Mouse (Mus musculus) hindbrain, embryonic 15.5 days (tissue): ENCODE measurements around the gene Il25. TPM values are rescaled to one million over a fixed set of nuclear protein-coding genes. Genes with fewer than 3 reads are reported as not detected.
A peak's percentile ranks its signal among the peaks of the same experiment; 100 is the strongest.

Source experiments
- ATAC-seq: fragments of 200-750 bp; cut with Nextera tagmentation; 2 replicates; pipeline ENCODE4 v1.8.0; 2017; ENCODE audit warnings: low read depth, moderate number of reproducible peaks, moderate TSS enrichment; ENCODE audit not compliant: low FRiP score
- H3K27ac ChIP-seq: fragments of 300-500 bp; sonication (generic); replicated peaks from 2 replicates; pipeline ENCODE4 v1.5.1; 2015; ENCODE audit warnings: mild to moderate bottlenecking, inconsistent platforms
- H3K27me3 ChIP-seq: fragments of 300-500 bp; sonication (generic); 2 replicates; pipeline ENCODE4 v1.6.1; 2015; ENCODE audit warnings: control low read depth, inconsistent platforms
- H3K36me3 ChIP-seq: fragments of 300-500 bp; sonication (generic); 2 replicates; pipeline ENCODE4 v1.6.1; 2015; ENCODE audit warnings: control low read depth, inconsistent platforms
- H3K4me1 ChIP-seq: fragments of 300-500 bp; sonication (generic); replicated peaks from 2 replicates; pipeline ENCODE4 v1.6.1; 2015; ENCODE audit warnings: control low read depth, inconsistent platforms
- H3K4me2 ChIP-seq: fragments of 300-500 bp; sonication (generic); 2 replicates; pipeline ENCODE4 v1.6.1; 2015; ENCODE audit warnings: moderate library complexity, mild to moderate bottlenecking, inconsistent platforms
- H3K4me3 ChIP-seq: fragments of 300-500 bp; sonication (generic); 2 replicates; pipeline ENCODE4 v1.5.1; 2015; ENCODE audit warnings: mild to moderate bottlenecking, inconsistent platforms
- H3K9ac ChIP-seq: fragments of 300-500 bp; sonication (generic); 2 replicates; pipeline ENCODE4 v1.6.1; 2015; ENCODE audit warnings: inconsistent platforms
- H3K9me3 ChIP-seq: fragments of 300-500 bp; sonication (generic); 2 replicates; pipeline ENCODE4 v1.6.1; 2016; ENCODE audit warnings: control low read depth, inconsistent platforms
- WGBS: fragments of 180-500 bp; shearing (Covaris S2); methylation state at CpG from one replicate; pipeline ENCODE4 v1.1.7; 2015; 5-methylcytosine and 5-hydroxymethylcytosine counted together
- polyA plus RNA-seq: library from polyadenylated mRNA; unstranded; fragments of >200 nt; fragmentation: Nextera tagmentation; extraction: Ambion mirVana; gene quantifications from 2 replicates; pipeline ENCODE4 v1.2.1, GENCODE M21; 2015

Il25 gene
- polyA plus RNA-seq: 0.70 and 0.90 TPM in 2 replicates

- Histone ChIP-seq H3K36me3 (no peaks in the 10 kb centered on the region), H3K4me3 (no peak within 1 kb of the TSS), H3K4me1 (peaks cover 31% of the 10 kb centered on the region), H3K27me3 (no peaks in the 10 kb centered on the region), H3K27ac (no peak within 1 kb of the TSS), H3K9me3 (no peaks in the 10 kb centered on the region), H3K4me2 (peak within 1 kb of the TSS; percentile 3; the same call in 1 of the 2 replicates), H3K9ac (no peak within 1 kb of the TSS)
- peak; percentile 15; the same call in 1 of the 2 replicates for ATAC-seq
- WGBS: 19% methylated on average over 6 of the region's 6 CpGs
These were observed at the start of gene Il25 for GRCm38 (mm10) chr14:54932645-54933150. Gene Il25 (plus strand): TSS chr14:54932695.

- Histone ChIP-seq H3K4me1 (peaks cover 30% of the 10 kb centered on the region), H3K9me3 (no peaks in the 10 kb centered on the region), H3K27ac (peak within 1 kb of the TSS; percentile 79), H3K36me3 (0 out of 2 replicates have a peak, but pooled peaks cover 5% of the 10 kb centered on the region), H3K4me2 (peak within 1 kb of the TSS; percentile 63), H3K4me3 (peak within 1 kb of the TSS; percentile 57), H3K9ac (peak within 1 kb of the TSS; percentile 73), H3K27me3 (no peaks in the 10 kb centered on the region)
- peak; percentile 88 for ATAC-seq
- 0% methylated on average over 27 of the region's 27 CpGs for WGBS
These were observed 49.1 kb upstream of the Il25 start, which contains the start of the genes Bcl2l2 and Gm20521 for GRCm38 (mm10) chr14:54883154-54884021. Gene Bcl2l2 (plus strand): TSS chr14:54883377. Gene Gm20521 (plus strand): TSS chr14:54883441.

- Histone ChIP-seq H3K36me3 (0 out of 2 replicates have a peak, but pooled peaks cover 5% of the 10 kb centered on the region), H3K4me1 (peaks cover 30% of the 10 kb centered on the region), H3K27me3 (no peaks in the 10 kb centered on the region), H3K4me2 (peak overlapping the region; percentile 63), H3K9ac (peak overlapping the region; percentile 73), H3K4me3 (peak overlapping the region; percentile 57), H3K27ac (peak overlapping the region; percentile 79), H3K9me3 (no peaks in the 10 kb centered on the region)
- ATAC-seq: 0 out of 2 replicates have a peak, but pooled peaks have one; percentile 1
- WGBS: 32% methylated on average over 21 of the region's 21 CpGs
These were observed 48.3 kb upstream of the Il25 start for GRCm38 (mm10) chr14:54884022-54884712.

GRCm38 (mm10) chr14:54885309-54885708 is 47.2 kb upstream of the Il25 start:
- Histone ChIP-seq H3K9me3 (no peaks in the 10 kb centered on the region), H3K9ac (peak overlapping the region; percentile 73), H3K4me3 (0 out of 2 replicates have a peak overlapping the region, but pooled peaks have one; percentile 57), H3K4me2 (peak overlapping the region; percentile 63; the same call in 1 of the 2 replicates), H3K4me1 (peaks cover 30% of the 10 kb centered on the region), H3K36me3 (0 out of 2 replicates have a peak, but pooled peaks cover 5% of the 10 kb centered on the region), H3K27ac (no peak overlapping the region), H3K27me3 (no peaks in the 10 kb centered on the region)
- no peak for ATAC-seq
- 89% methylated on average over 11 of the region's 11 CpGs for WGBS

GRCm38 (mm10) chr14:54892200-54892599 is 40.3 kb upstream of the Il25 start, which contains the start of gene Pabpn1:
Gene Pabpn1 (plus strand): TSS chr14:54892500.
- WGBS: 97% methylated on average over 3 of the region's 3 CpGs
- no peaks in the 10 kb centered on the region for H3K9me3 ChIP-seq
- no peaks in the 10 kb centered on the region for H3K27me3 ChIP-seq
- H3K27ac ChIP-seq: peak within 1 kb of the TSS; percentile 89
- peak within 1 kb of the TSS; percentile 34 for H3K9ac ChIP-seq
- H3K4me1 ChIP-seq: peaks cover 20% of the 10 kb centered on the region
- peaks cover 18% of the 10 kb centered on the region for H3K36me3 ChIP-seq
- peak within 1 kb of the TSS; percentile 93 for H3K4me3 ChIP-seq
- H3K4me2 ChIP-seq: peak within 1 kb of the TSS; percentile 52
- no peak for ATAC-seq

- Histone ChIP-seq H3K9me3 (no peaks in the 10 kb centered on the region), H3K27me3 (no peaks in the 10 kb centered on the region), H3K4me2 (peak overlapping the region; percentile 52), H3K27ac (peak overlapping the region; percentile 97), H3K9ac (peak overlapping the region; percentile 99), H3K4me1 (peaks cover 20% of the 10 kb centered on the region), H3K4me3 (peak overlapping the region; percentile 93), H3K36me3 (peaks cover 25% of the 10 kb centered on the region)
- under 1% methylated on average over 38 of the region's 38 CpGs for WGBS
- ATAC-seq: peak; percentile 98
These were observed 38.8 kb upstream of the Il25 start for GRCm38 (mm10) chr14:54893651-54894181.

GRCm38 (mm10) chr14:54894296-54895151 is 38.0 kb upstream of the Il25 start:
- H3K27me3 ChIP-seq: no peaks in the 10 kb centered on the region
- peak overlapping the region; percentile 99 for H3K9ac ChIP-seq
- no peaks in the 10 kb centered on the region for H3K9me3 ChIP-seq
- H3K4me2 ChIP-seq: peak overlapping the region; percentile 63
- WGBS: under 1% methylated on average over 54 of the region's 54 CpGs
- H3K4me1 ChIP-seq: peaks cover 20% of the 10 kb centered on the region
- H3K27ac ChIP-seq: peak overlapping the region; percentile 97
- H3K4me3 ChIP-seq: peak overlapping the region; percentile 93
- H3K36me3 ChIP-seq: peaks cover 28% of the 10 kb centered on the region
- peak; percentile 39 for ATAC-seq

- ATAC-seq: no peak
- Histone ChIP-seq H3K4me1 (peaks cover 20% of the 10 kb centered on the region), H3K4me2 (no peak overlapping the region), H3K4me3 (no peak overlapping the region), H3K9me3 (no peaks in the 10 kb centered on the region), H3K9ac (no peak overlapping the region), H3K27ac (no peak overlapping the region), H3K27me3 (no peaks in the 10 kb centered on the region), H3K36me3 (peaks cover 28% of the 10 kb centered on the region)
- WGBS: 70% methylated on average over 2 of the region's 2 CpGs
These were observed 35.0 kb upstream of the Il25 start for GRCm38 (mm10) chr14:54897445-54897844.

- Histone ChIP-seq H3K27ac (peak overlapping the region; percentile 49; the same call in 1 of the 2 replicates), H3K9me3 (no peaks in the 10 kb centered on the region), H3K36me3 (peaks cover 42% of the 10 kb centered on the region), H3K4me3 (no peak overlapping the region), H3K4me2 (no peak overlapping the region), H3K27me3 (no peaks in the 10 kb centered on the region), H3K9ac (no peak overlapping the region), H3K4me1 (peaks cover 13% of the 10 kb centered on the region)
- peak; percentile 42 for ATAC-seq
- 0% methylated on average over 3 of the region's 3 CpGs for WGBS
These were observed 32.1 kb upstream of the Il25 start for GRCm38 (mm10) chr14:54900383-54900782.

GRCm38 (mm10) chr14:54903641-54904040 is 28.9 kb upstream of the Il25 start:
- no peaks in the 10 kb centered on the region for H3K9me3 ChIP-seq
- 89% methylated on average over 4 of the region's 4 CpGs for WGBS
- H3K9ac ChIP-seq: no peak overlapping the region
- no peak for ATAC-seq
- no peak overlapping the region for H3K4me2 ChIP-seq
- no peaks in the 10 kb centered on the region for H3K27me3 ChIP-seq
- H3K27ac ChIP-seq: no peak overlapping the region
- H3K36me3 ChIP-seq: peaks cover 41% of the 10 kb centered on the region
- peaks cover 7% of the 10 kb centered on the region; the same call in 1 of the 2 replicates for H3K4me1 ChIP-seq
- no peak overlapping the region for H3K4me3 ChIP-seq
